Mouse (Mus musculus) embryonic facial prominence, embryonic 15.5 days (tissue): ENCODE results near the gene Med9. TPM values are rescaled to one million over a fixed set of nuclear protein-coding genes. Genes with fewer than 3 reads are reported as not detected.

Experiments
- ATAC-seq: fragments of 200-750 bp; cut with Nextera tagmentation; 2 replicates; pipeline ENCODE4 v1.8.0; 2017; ENCODE audit warnings: low read depth, moderate TSS enrichment; ENCODE audit not compliant: insufficient number of reproducible peaks, low FRiP score, low TSS enrichment
- H3K27ac ChIP-seq: fragments of 300-500 bp; sonication (generic); replicated peaks from 2 replicates; pipeline ENCODE4 v1.5.1; 2015; ENCODE audit warnings: mild to moderate bottlenecking, inconsistent platforms
- H3K27me3 ChIP-seq: fragments of 300-500 bp; sonication (generic); 2 replicates; pipeline ENCODE4 v1.6.1; 2015; ENCODE audit warnings: inconsistent platforms
- H3K36me3 ChIP-seq: fragments of 300-500 bp; sonication (generic); 2 replicates; pipeline ENCODE4 v1.6.1; 2015; ENCODE audit warnings: mild to moderate bottlenecking, inconsistent platforms
- H3K4me1 ChIP-seq: fragments of 300-500 bp; sonication (generic); 2 replicates; pipeline ENCODE4 v1.6.1; 2015; ENCODE audit warnings: inconsistent platforms
- H3K4me2 ChIP-seq: fragments of 300-500 bp; sonication (generic); replicated peaks from 2 replicates; pipeline ENCODE4 v1.6.1; 2015; ENCODE audit warnings: mild to moderate bottlenecking, inconsistent platforms
- H3K4me3 ChIP-seq: fragments of 300-500 bp; sonication (generic); replicated peaks from 2 replicates; pipeline ENCODE4 v1.5.1; 2015; ENCODE audit warnings: mild to moderate bottlenecking, inconsistent platforms
- H3K9ac ChIP-seq: fragments of 300-500 bp; sonication (generic); 2 replicates; pipeline ENCODE4 v1.6.1; 2015; ENCODE audit warnings: inconsistent platforms
- H3K9me3 ChIP-seq: fragments of 300-500 bp; sonication (generic); replicated peaks from 2 replicates; pipeline ENCODE4 v1.6.1; 2016; ENCODE audit warnings: inconsistent platforms
- WGBS: fragments of 180-500 bp; shearing (Covaris S2); methylation state at CpG from one replicate; pipeline ENCODE4 v1.1.7; 2015; 5-methylcytosine and 5-hydroxymethylcytosine counted together
- polyA plus RNA-seq: library from polyadenylated mRNA; unstranded; fragments of >200 nt; fragmentation: Nextera tagmentation; extraction: Ambion mirVana; gene quantifications from 2 replicates; pipeline ENCODE4 v1.2.1, GENCODE M21; 2015

Gene Med9
- polyA plus RNA-seq = 37.6 and 39.4 TPM in 2 replicates

GRCm38 (mm10) chr11:59947752-59948400 lies at the start of gene Med9:
Gene Med9, plus strand, starts transcription at chr11:59948206.
- Histone ChIP-seq H3K4me1 (peaks cover 11% of the 10 kb centered on the region), H3K27ac (peak within 1 kb of the TSS; percentile 80), H3K4me2 (peak within 1 kb of the TSS; percentile 81), H3K9ac (peak within 1 kb of the TSS; percentile 99), H3K27me3 (no peaks in the 10 kb centered on the region), H3K9me3 (no peaks in the 10 kb centered on the region), H3K36me3 (peaks cover 8% of the 10 kb centered on the region; the same call in 1 of the 2 replicates), H3K4me3 (peak within 1 kb of the TSS; percentile 99)
- WGBS = under 1% methylated on average over 43 of the region's 43 CpGs
- ATAC-seq = peak; percentile 94

- 0 out of 2 replicates have a peak, but pooled peaks have one; percentile 24 for ATAC-seq
- no peak overlapping the region for H3K4me2 ChIP-seq
- H3K4me3 ChIP-seq = no peak overlapping the region
- H3K27me3 ChIP-seq = no peaks in the 10 kb centered on the region
- peaks cover 7% of the 10 kb centered on the region; the same call in 1 of the 2 replicates for H3K4me1 ChIP-seq
- no peaks in the 10 kb centered on the region for H3K36me3 ChIP-seq
- H3K9ac ChIP-seq = no peak overlapping the region
- no peak overlapping the region for H3K27ac ChIP-seq
- WGBS = 52% methylated on average over 13 of the region's 13 CpGs
- H3K9me3 ChIP-seq = no peaks in the 10 kb centered on the region
Measured at GRCm38 (mm10) chr11:59899711-59900685, 48.0 kb upstream of the Med9 start.

- no peak overlapping the region; the same call in 1 of the 2 replicates for H3K27ac ChIP-seq
- 91% methylated on average over 1 of the region's 1 CpGs for WGBS
- H3K4me2 ChIP-seq = no peak overlapping the region
- no peaks in the 10 kb centered on the region for H3K9me3 ChIP-seq
- no peak overlapping the region for H3K4me3 ChIP-seq
- ATAC-seq = no peak
- no peaks in the 10 kb centered on the region for H3K27me3 ChIP-seq
- H3K9ac ChIP-seq = no peak overlapping the region
- H3K36me3 ChIP-seq = no peaks in the 10 kb centered on the region
- no peaks in the 10 kb centered on the region for H3K4me1 ChIP-seq
Measured at GRCm38 (mm10) chr11:59900995-59901394, 47.0 kb upstream of the Med9 start.

- no peak overlapping the region for H3K4me2 ChIP-seq
- H3K27ac ChIP-seq = no peak overlapping the region
- no peak overlapping the region for H3K4me3 ChIP-seq
- WGBS = 54% methylated on average over 8 of the region's 8 CpGs
- H3K4me1 ChIP-seq = no peaks in the 10 kb centered on the region
- no peaks in the 10 kb centered on the region for H3K27me3 ChIP-seq
- no peak overlapping the region for H3K9ac ChIP-seq
- H3K9me3 ChIP-seq = no peaks in the 10 kb centered on the region
- no peaks in the 10 kb centered on the region for H3K36me3 ChIP-seq
- ATAC-seq = no peak
Measured at GRCm38 (mm10) chr11:59902045-59902726, 45.8 kb upstream of the Med9 start.

GRCm38 (mm10) chr11:59906521-59907123 lies 41.4 kb upstream of the Med9 start:
- no peak overlapping the region for H3K9ac ChIP-seq
- no peak overlapping the region for H3K4me2 ChIP-seq
- H3K9me3 ChIP-seq = no peaks in the 10 kb centered on the region
- no peak overlapping the region for H3K27ac ChIP-seq
- WGBS = 92% methylated on average over 6 of the region's 6 CpGs
- no peaks in the 10 kb centered on the region for H3K27me3 ChIP-seq
- no peak for ATAC-seq
- no peaks in the 10 kb centered on the region for H3K36me3 ChIP-seq
- H3K4me3 ChIP-seq = no peak overlapping the region
- no peaks in the 10 kb centered on the region for H3K4me1 ChIP-seq

- no peak for ATAC-seq
- WGBS = 49% methylated on average over 3 of the region's 3 CpGs
Measured at GRCm38 (mm10) chr11:59908446-59908845, 39.6 kb upstream of the Med9 start.

GRCm38 (mm10) chr11:59910586-59910985 lies 37.4 kb upstream of the Med9 start:
- Histone ChIP-seq H3K9ac (no peak overlapping the region), H3K36me3 (no peaks in the 10 kb centered on the region), H3K4me1 (no peaks in the 10 kb centered on the region), H3K4me3 (no peak overlapping the region), H3K9me3 (no peaks in the 10 kb centered on the region), H3K27ac (no peak overlapping the region), H3K4me2 (no peak overlapping the region), H3K27me3 (no peaks in the 10 kb centered on the region)
- ATAC-seq = no peak

More at GRCm38 (mm10) chr11:59908446-59908845, 39.6 kb upstream of the Med9 start:
- Histone ChIP-seq H3K4me1 (no peaks in the 10 kb centered on the region), H3K27me3 (no peaks in the 10 kb centered on the region), H3K9me3 (no peaks in the 10 kb centered on the region), H3K4me3 (no peak overlapping the region), H3K36me3 (no peaks in the 10 kb centered on the region), H3K4me2 (no peak overlapping the region), H3K27ac (no peak overlapping the region), H3K9ac (no peak overlapping the region)

- H3K27me3 ChIP-seq = no peaks in the 10 kb centered on the region
- ATAC-seq = no peak
- no peaks in the 10 kb centered on the region for H3K4me1 ChIP-seq
- H3K36me3 ChIP-seq = no peaks in the 10 kb centered on the region
- H3K9me3 ChIP-seq = no peaks in the 10 kb centered on the region
- H3K9ac ChIP-seq = no peak overlapping the region
- no peak overlapping the region for H3K4me2 ChIP-seq
- 78% methylated on average over 1 of the region's 1 CpGs for WGBS
- no peak overlapping the region for H3K27ac ChIP-seq
- H3K4me3 ChIP-seq = no peak overlapping the region
Measured at GRCm38 (mm10) chr11:59911523-59911922, 36.5 kb upstream of the Med9 start.

- H3K27ac ChIP-seq = no peak overlapping the region
- no peak for ATAC-seq
- H3K9ac ChIP-seq = no peak overlapping the region
- H3K4me3 ChIP-seq = no peak overlapping the region
- WGBS = 77% methylated on average over 4 of the region's 4 CpGs
- H3K27me3 ChIP-seq = no peaks in the 10 kb centered on the region
- H3K9me3 ChIP-seq = no peaks in the 10 kb centered on the region
- H3K4me1 ChIP-seq = no peaks in the 10 kb centered on the region
- no peak overlapping the region for H3K4me2 ChIP-seq
- H3K36me3 ChIP-seq = no peaks in the 10 kb centered on the region
Measured at GRCm38 (mm10) chr11:59913702-59914101, 34.3 kb upstream of the Med9 start.

- no peak for ATAC-seq
- Histone ChIP-seq H3K9me3 (no peaks in the 10 kb centered on the region), H3K9ac (no peak overlapping the region), H3K4me2 (no peak overlapping the region), H3K27ac (no peak overlapping the region), H3K4me3 (no peak overlapping the region), H3K4me1 (0 out of 2 replicates have a peak, but pooled peaks cover 4% of the 10 kb centered on the region), H3K36me3 (no peaks in the 10 kb centered on the region), H3K27me3 (no peaks in the 10 kb centered on the region)
- 41% methylated on average over 4 of the region's 4 CpGs for WGBS
Measured at GRCm38 (mm10) chr11:59918014-59918413, 30.0 kb upstream of the Med9 start.
